Mouse (Mus musculus): Measurements from ENCODE around the gene Psmd13. TPM values are rescaled to one million over a fixed set of nuclear protein-coding genes. Genes with fewer than 3 reads are reported as not detected.

The Psmd13 gene
- polyA plus RNA-seq, 1 experiment, result 201 TPM

GRCm38 (mm10) chr7:140923070-140923775 is 41.5 kb downstream of the Psmd13 start:
- no peak overlapping the region for H3K4me2 ChIP-seq (ENCODE audit: low read depth)
- H3K79me2 ChIP-seq (ENCODE audit: control insufficient read depth, insufficient read depth), result no peaks in the 10 kb centered on the region
- TF ChIP-seq MYOG (IDR thresholded peaks at IDR 0.05; ENCODE audit: control insufficient read depth in 1 of 3, insufficient read depth in 1 of 3, insufficient read length in 2 of 3, low read depth in 2 of 3) (no peak), POLR2A (IDR thresholded peaks at IDR 0.05; ENCODE audit: insufficient read length, low read depth) (no peak), TCF12 (IDR thresholded peaks at IDR 0.05; ENCODE audit: insufficient read depth, poor library complexity, severe bottlenecking) (no peak), POLR2AphosphoS2 (IDR thresholded peaks at IDR 0.05; ENCODE audit: insufficient read length, low read depth) (no peak), TCF3 (IDR thresholded peaks at IDR 0.05; ENCODE audit: insufficient read length, low read depth) (no peak), SRF (IDR thresholded peaks at IDR 0.05; ENCODE audit: control insufficient read depth, insufficient read length, low read depth) (no peak), E2F4 (IDR thresholded peaks at IDR 0.05; ENCODE audit: insufficient read depth) (no peak), MAX (IDR thresholded peaks at IDR 0.05; ENCODE audit: low read depth) (no peak), REST (IDR thresholded peaks at IDR 0.05; ENCODE audit: insufficient read depth, insufficient read length) (no peak), USF1 (IDR thresholded peaks at IDR 0.05; ENCODE audit: low read depth) (no peak)
- no peak overlapping the region for H3ac ChIP-seq (ENCODE audit: control insufficient read depth, insufficient read length)
- H3K27me3 ChIP-seq (ENCODE audit: control insufficient read depth, insufficient read depth, insufficient read length), result peaks cover 48% of the 10 kb centered on the region
- no peak overlapping the region for H3K4me3 ChIP-seq
- H3K36me3 ChIP-seq (ENCODE audit: control insufficient read depth, insufficient read depth), result no peaks in the 10 kb centered on the region

- Histone ChIP-seq H3K4me3 (no peak overlapping the region), H3K36me3 (ENCODE audit: control insufficient read depth, insufficient read depth) (no peaks in the 10 kb centered on the region), H3K79me2 (ENCODE audit: control insufficient read depth, insufficient read depth) (no peaks in the 10 kb centered on the region), H3K4me2 (ENCODE audit: low read depth) (no peak overlapping the region), H3K27me3 (ENCODE audit: control insufficient read depth, insufficient read depth, insufficient read length) (peaks cover 39% of the 10 kb centered on the region), H3ac (ENCODE audit: control insufficient read depth, insufficient read length) (no peak overlapping the region)
- TF ChIP-seq SRF (IDR thresholded peaks at IDR 0.05; ENCODE audit: control insufficient read depth, insufficient read length, low read depth) (no peak), MYOD1 (IDR thresholded peaks at IDR 0.05; ENCODE audit: control insufficient read depth in 1 of 3, insufficient read length in 2 of 3, low read depth in 2 of 3) (no peak), POLR2AphosphoS2 (IDR thresholded peaks at IDR 0.05; ENCODE audit: insufficient read length, low read depth) (no peak), E2F4 (IDR thresholded peaks at IDR 0.05; ENCODE audit: insufficient read depth) (no peak), CEBPB (IDR thresholded peaks at IDR 0.05; ENCODE audit: insufficient read depth, poor library complexity, severe bottlenecking) (no peak), POLR2A (IDR thresholded peaks at IDR 0.05; ENCODE audit: insufficient read length, low read depth) (no peak), MAX (IDR thresholded peaks at IDR 0.05; ENCODE audit: low read depth) (no peak), USF1 (IDR thresholded peaks at IDR 0.05; ENCODE audit: low read depth) (no peak), MYOG (IDR thresholded peaks at IDR 0.05; ENCODE audit: control insufficient read depth in 1 of 3, insufficient read depth in 1 of 3, insufficient read length in 2 of 3, low read depth in 2 of 3) (no peak), REST (IDR thresholded peaks at IDR 0.05; ENCODE audit: insufficient read depth, insufficient read length) (no peak), TCF3 (IDR thresholded peaks at IDR 0.05; ENCODE audit: insufficient read length, low read depth) (no peak), TCF12 (IDR thresholded peaks at IDR 0.05; ENCODE audit: insufficient read depth, poor library complexity, severe bottlenecking) (no peak)
Observed at GRCm38 (mm10) chr7:140927181-140927580, 45.4 kb downstream of the Psmd13 start.

- no peak for TF ChIP-seq MAX (IDR thresholded peaks at IDR 0.05; ENCODE audit: low read depth)
- no peak for TF ChIP-seq POLR2A (IDR thresholded peaks at IDR 0.05; ENCODE audit: insufficient read length, low read depth)
- TF ChIP-seq POLR2AphosphoS2 (IDR thresholded peaks at IDR 0.05; ENCODE audit: insufficient read length, low read depth), result no peak
- TF ChIP-seq TCF3 (IDR thresholded peaks at IDR 0.05; ENCODE audit: insufficient read length, low read depth), result no peak
- no peak for TF ChIP-seq REST (IDR thresholded peaks at IDR 0.05; ENCODE audit: insufficient read depth, insufficient read length)
- no peak for TF ChIP-seq MYOD1 (IDR thresholded peaks at IDR 0.05; ENCODE audit: control insufficient read depth in 1 of 3, insufficient read length in 2 of 3, low read depth in 2 of 3)
- TF ChIP-seq CEBPB (IDR thresholded peaks at IDR 0.05; ENCODE audit: insufficient read depth, poor library complexity, severe bottlenecking), result no peak
- TF ChIP-seq USF1 (IDR thresholded peaks at IDR 0.05; ENCODE audit: low read depth), result no peak
- TF ChIP-seq SRF (IDR thresholded peaks at IDR 0.05; ENCODE audit: control insufficient read depth, insufficient read length, low read depth), result no peak
- no peak for TF ChIP-seq TCF12 (IDR thresholded peaks at IDR 0.05; ENCODE audit: insufficient read depth, poor library complexity, severe bottlenecking)
- no peak for TF ChIP-seq MYOG (IDR thresholded peaks at IDR 0.05; ENCODE audit: control insufficient read depth in 1 of 3, insufficient read depth in 1 of 3, insufficient read length in 2 of 3, low read depth in 2 of 3)
- TF ChIP-seq E2F4 (IDR thresholded peaks at IDR 0.05; ENCODE audit: insufficient read depth), result no peak
- no peak overlapping the region for H3K4me2 ChIP-seq (ENCODE audit: low read depth)
- H3K27me3 ChIP-seq (ENCODE audit: control insufficient read depth, insufficient read depth, insufficient read length), result peaks cover 17% of the 10 kb centered on the region
- H3K36me3 ChIP-seq (ENCODE audit: control insufficient read depth, insufficient read depth), result no peaks in the 10 kb centered on the region
- no peaks in the 10 kb centered on the region for H3K79me2 ChIP-seq (ENCODE audit: control insufficient read depth, insufficient read depth)
- no peak overlapping the region for H3K4me3 ChIP-seq
- no peak overlapping the region for H3ac ChIP-seq (ENCODE audit: control insufficient read depth, insufficient read length)
Observed at GRCm38 (mm10) chr7:140938436-140938835, 56.7 kb downstream of the Psmd13 start.

GRCm38 (mm10) chr7:140938896-140939295 is 57.1 kb downstream of the Psmd13 start:
- no peak for TF ChIP-seq E2F4 (IDR thresholded peaks at IDR 0.05; ENCODE audit: insufficient read depth)
- TF ChIP-seq MAX (IDR thresholded peaks at IDR 0.05; ENCODE audit: low read depth), result no peak
- no peak for TF ChIP-seq POLR2AphosphoS2 (IDR thresholded peaks at IDR 0.05; ENCODE audit: insufficient read length, low read depth)
- H3K4me2 ChIP-seq (ENCODE audit: low read depth), result no peak overlapping the region
- no peaks in the 10 kb centered on the region for H3K79me2 ChIP-seq (ENCODE audit: control insufficient read depth, insufficient read depth)
- H3ac ChIP-seq (ENCODE audit: control insufficient read depth, insufficient read length), result no peak overlapping the region
- H3K4me3 ChIP-seq, result no peak overlapping the region
- no peaks in the 10 kb centered on the region for H3K36me3 ChIP-seq (ENCODE audit: control insufficient read depth, insufficient read depth)
- H3K27me3 ChIP-seq (ENCODE audit: control insufficient read depth, insufficient read depth, insufficient read length), result peaks cover 16% of the 10 kb centered on the region

Data from myocyte (in vitro differentiated cells).